Mouse (Mus musculus): ENCODE measurements around the gene Tmem132a. TPM values are rescaled to one million over a fixed set of nuclear protein-coding genes. Genes with fewer than 3 reads are reported as not detected.

Tmem132a gene
- total and polyA plus RNA-seq, 3 experiments, result not detected

GRCm38 (mm10) chr19:10808524-10809233 is 61.1 kb downstream of the Tmem132a start:
- H3K9me3 ChIP-seq (replicated peaks; ENCODE audit: insufficient read depth, low read length), result no peaks in the 10 kb centered on the region
- no peak for TF ChIP-seq ZKSCAN1 (IDR thresholded peaks at IDR 0.05; ENCODE audit: low read depth, low read length)
- no peak for TF ChIP-seq MAFK (IDR thresholded peaks at IDR 0.05; ENCODE audit: borderline replicate concordance, low read depth, low read length)
- no peak for TF ChIP-seq MYC (IDR thresholded peaks at IDR 0.05; ENCODE audit: low read depth, low read length)
- no peak for TF ChIP-seq HCFC1 (IDR thresholded peaks at IDR 0.05; ENCODE audit: low read depth, low read length)
- no peak for TF ChIP-seq TAL1 (IDR thresholded peaks at IDR 0.05; ENCODE audit: low read length)
- TF ChIP-seq POLR2AphosphoS2 (IDR thresholded peaks at IDR 0.05; ENCODE audit: low read length), result no peak
- TF ChIP-seq MYB (IDR thresholded peaks at IDR 0.05; ENCODE audit: low read depth, low read length), result no peak
- no peak for TF ChIP-seq RAD21 (IDR thresholded peaks at IDR 0.05; ENCODE audit: low read depth, low read length)
- TF ChIP-seq BHLHE40 (IDR thresholded peaks at IDR 0.05; ENCODE audit: borderline replicate concordance, low read depth, low read length), result no peak
- TF ChIP-seq ZNF384 (IDR thresholded peaks at IDR 0.05; ENCODE audit: low read depth, low read length), result no peak
- no peak for TF ChIP-seq ZC3H11A (IDR thresholded peaks at IDR 0.05; ENCODE audit: low read depth, low read length)
- no peak for TF ChIP-seq ZMIZ1 (IDR thresholded peaks at IDR 0.05; ENCODE audit: low read depth, low read length)
- TF ChIP-seq CHD1 (IDR thresholded peaks at IDR 0.05; ENCODE audit: low read depth, low read length), result no peak
- TF ChIP-seq RCOR1 (IDR thresholded peaks at IDR 0.05; ENCODE audit: low read depth, low read length), result no peak
- no peak overlapping the region for H3K4me3 ChIP-seq (ENCODE audit: control insufficient read depth in 1 of 2, insufficient read depth in 1 of 2, low read depth in 2 of 2, low read length in 2 of 2)
- H3K27ac ChIP-seq (ENCODE audit: control insufficient read depth, low read depth, low read length), result no peak overlapping the region
- DNase-seq (ENCODE audit: low read depth, low spot score), result no peak
- H3K79me2 ChIP-seq (ENCODE audit: control insufficient read depth, insufficient read depth, low read length, poor library complexity), result no peaks in the 10 kb centered on the region
- no peaks in the 10 kb centered on the region for H3K4me1 ChIP-seq (ENCODE audit: control insufficient read depth in 1 of 2, insufficient read depth in 2 of 2, low read length in 2 of 2)
- H3K27me3 ChIP-seq (ENCODE audit: control insufficient read depth in 1 of 2, insufficient read depth in 2 of 2, low read length in 2 of 2), result peaks cover 2 to 4% of the 10 kb centered on the region in 2 experiments; a peak in 3 of 4 replicates
- H3K36me3 ChIP-seq (ENCODE audit: control insufficient read depth in 1 of 2, insufficient read depth in 2 of 2, low read length in 2 of 2), result no peaks in the 10 kb centered on the region; a peak in 1 of 4 replicates
- H3K9ac ChIP-seq (ENCODE audit: control insufficient read depth, low read depth, low read length, poor library complexity, severe bottlenecking), result no peak overlapping the region

Other genes starting within 250 kb of the Tmem132a start
- gene Vwce, start 235.7 kb downstream of the Tmem132a start, total RNA-seq (2012; rRNA removed), result 0.04 and 0.23 TPM in 2 replicates
- 100 to 1,000 TPM in 1 of 2 experiments, 1 to 10 TPM in 1; 1.8 to 666 TPM for gene Vwce, start 235.7 kb downstream of the Tmem132a start, polyA plus RNA-seq (2012; ENCODE audit: insufficient read depth in 1 of 2, insufficient read length in 2 of 2, low read depth in 1 of 2, low replicate concordance in 2 of 2, missing spikeins in 1 of 2)
- gene Pga5, start 191.9 kb downstream of the Tmem132a start, total RNA-seq (2012; rRNA removed), result not detected in 2 replicates
- not detected for gene Pga5, start 191.9 kb downstream of the Tmem132a start, polyA plus RNA-seq (2012; ENCODE audit: insufficient read depth in 1 of 2, insufficient read length in 2 of 2, low read depth in 1 of 2, low replicate concordance in 2 of 2, missing spikeins in 1 of 2)
- gene Vps37c, start 181.2 kb downstream of the Tmem132a start, total RNA-seq (2012; rRNA removed), result 6.5 and 8.1 TPM in 2 replicates
- 10 to 100 TPM in 1 of 2 experiments, not detected in 1; 11.9 TPM for gene Vps37c, start 181.2 kb downstream of the Tmem132a start, polyA plus RNA-seq (2012; ENCODE audit: insufficient read depth in 1 of 2, insufficient read length in 2 of 2, low read depth in 1 of 2, low replicate concordance in 2 of 2, missing spikeins in 1 of 2)
- not detected in 2 replicates for gene Cd5, start 130.9 kb downstream of the Tmem132a start, total RNA-seq (2012; rRNA removed)
- not detected for gene Cd5, start 130.9 kb downstream of the Tmem132a start, polyA plus RNA-seq (2012; ENCODE audit: insufficient read depth in 1 of 2, insufficient read length in 2 of 2, low read depth in 1 of 2, low replicate concordance in 2 of 2, missing spikeins in 1 of 2)
- not detected in 2 replicates for gene Cd6, start 39.9 kb downstream of the Tmem132a start, total RNA-seq (2012; rRNA removed)
- not detected for gene Cd6, start 39.9 kb downstream of the Tmem132a start, polyA plus RNA-seq (2012; ENCODE audit: insufficient read depth in 1 of 2, insufficient read length in 2 of 2, low read depth in 1 of 2, low replicate concordance in 2 of 2, missing spikeins in 1 of 2)
- gene Slc15a3, start 30.2 kb downstream of the Tmem132a start, total RNA-seq (2012; rRNA removed), result not detected in 2 replicates
- not detected for gene Slc15a3, start 30.2 kb downstream of the Tmem132a start, polyA plus RNA-seq (2012; ENCODE audit: insufficient read depth in 1 of 2, insufficient read length in 2 of 2, low read depth in 1 of 2, low replicate concordance in 2 of 2, missing spikeins in 1 of 2)
- 20.6 and 30.4 TPM in 2 replicates for gene Tmem109, start 12.1 kb upstream of the Tmem132a start, total RNA-seq (2012; rRNA removed)
- gene Tmem109, start 12.1 kb upstream of the Tmem132a start, polyA plus RNA-seq (2012; ENCODE audit: insufficient read depth in 1 of 2, insufficient read length in 2 of 2, low read depth in 1 of 2, low replicate concordance in 2 of 2, missing spikeins in 1 of 2), result 10 to 100 TPM in 1 of 2 experiments, not detected in 1; 42.4 TPM
- gene Prpf19, start 25.3 kb upstream of the Tmem132a start, total RNA-seq (2012; rRNA removed), result 154 and 158 TPM in 2 replicates
- 100 to 1,000 TPM; 128 to 363 TPM for gene Prpf19, start 25.3 kb upstream of the Tmem132a start, polyA plus RNA-seq (2012; ENCODE audit: insufficient read depth in 1 of 2, insufficient read length in 2 of 2, low read depth in 1 of 2, low replicate concordance in 2 of 2, missing spikeins in 1 of 2)
- gene Zp1, start 50.7 kb upstream of the Tmem132a start, total RNA-seq (2012; rRNA removed), result not detected in 2 replicates
- gene Zp1, start 50.7 kb upstream of the Tmem132a start, polyA plus RNA-seq (2012; ENCODE audit: insufficient read depth in 1 of 2, insufficient read length in 2 of 2, low read depth in 1 of 2, low replicate concordance in 2 of 2, missing spikeins in 1 of 2), result not detected
- gene Ptgdr2, start 67.2 kb upstream of the Tmem132a start, total RNA-seq (2012; rRNA removed), result 0.33 and 0.46 TPM in 2 replicates
- gene Ptgdr2, start 67.2 kb upstream of the Tmem132a start, polyA plus RNA-seq (2012; ENCODE audit: insufficient read depth in 1 of 2, insufficient read length in 2 of 2, low read depth in 1 of 2, low replicate concordance in 2 of 2, missing spikeins in 1 of 2), result under 1 TPM in 1 of 2 experiments, not detected in 1; 0.31 TPM
- gene Ccdc86, start 79.3 kb upstream of the Tmem132a start, total RNA-seq (2012; rRNA removed), result 20.2 and 29.5 TPM in 2 replicates
- 10 to 100 TPM in 1 of 2 experiments, not detected in 1; 50.9 TPM for gene Ccdc86, start 79.3 kb upstream of the Tmem132a start, polyA plus RNA-seq (2012; ENCODE audit: insufficient read depth in 1 of 2, insufficient read length in 2 of 2, low read depth in 1 of 2, low replicate concordance in 2 of 2, missing spikeins in 1 of 2)
- gene Ms4a10, start 104.7 kb upstream of the Tmem132a start, total RNA-seq (2012; rRNA removed), result not detected in 2 replicates
- gene Ms4a10, start 104.7 kb upstream of the Tmem132a start, polyA plus RNA-seq (2012; ENCODE audit: insufficient read depth in 1 of 2, insufficient read length in 2 of 2, low read depth in 1 of 2, low replicate concordance in 2 of 2, missing spikeins in 1 of 2), result not detected
- not detected in 2 replicates for gene Ms4a15, start 123.3 kb upstream of the Tmem132a start, total RNA-seq (2012; rRNA removed)
- not detected for gene Ms4a15, start 123.3 kb upstream of the Tmem132a start, polyA plus RNA-seq (2012; ENCODE audit: insufficient read depth in 1 of 2, insufficient read length in 2 of 2, low read depth in 1 of 2, low replicate concordance in 2 of 2, missing spikeins in 1 of 2)
- not detected in 2 replicates for gene Ms4a18, start 148.1 kb upstream of the Tmem132a start, total RNA-seq (2012; rRNA removed)
- not detected for gene Ms4a18, start 148.1 kb upstream of the Tmem132a start, polyA plus RNA-seq (2012; ENCODE audit: insufficient read depth in 1 of 2, insufficient read length in 2 of 2, low read depth in 1 of 2, low replicate concordance in 2 of 2, missing spikeins in 1 of 2)
- gene Ms4a8a, start 211.2 kb upstream of the Tmem132a start, total RNA-seq (2012; rRNA removed), result not detected in 2 replicates
- gene Ms4a8a, start 211.2 kb upstream of the Tmem132a start, polyA plus RNA-seq (2012; ENCODE audit: insufficient read depth in 1 of 2, insufficient read length in 2 of 2, low read depth in 1 of 2, low replicate concordance in 2 of 2, missing spikeins in 1 of 2), result not detected

Measured in MEL (cell line).